Mouse (Mus musculus): Measurements from ENCODE around the gene Ccdc93.

GRCm38 (mm10) chr1:121388312-121388711 lies 42.5 kb upstream of the Ccdc93 start:
- no peak for TF ChIP-seq MEF2A (IDR thresholded peaks at IDR 0.05; ENCODE audit: extremely low read depth, insufficient replicate concordance, low read depth, low read length, poor library complexity, severe bottlenecking)
- no peak for TF ChIP-seq CTCF (IDR thresholded peaks at IDR 0.05 in 2 of 3, conservative IDR thresholded peaks at IDR 0.05 in 1 of 3; ENCODE audit: control insufficient read depth in 1 of 3, insufficient read depth in 1 of 3, low read depth in 2 of 3, low read length in 3 of 3, poor library complexity in 1 of 3, severe bottlenecking in 1 of 3)
- TF ChIP-seq POLR2AphosphoS5 (IDR thresholded peaks at IDR 0.05; ENCODE audit: borderline replicate concordance, low read depth, low read length) = no peak
- TF ChIP-seq ETS1 (IDR thresholded peaks at IDR 0.05; ENCODE audit: low read depth, low read length) = no peak
- no peak for TF ChIP-seq RAD21 (IDR thresholded peaks at IDR 0.05; ENCODE audit: low read depth, low read length)
- no peak for TF ChIP-seq MAFK (IDR thresholded peaks at IDR 0.05; ENCODE audit: borderline replicate concordance, low read depth, low read length)
- TF ChIP-seq ZKSCAN1 (IDR thresholded peaks at IDR 0.05; ENCODE audit: low read depth, low read length) = no peak
- no peak for TF ChIP-seq SIN3A (IDR thresholded peaks at IDR 0.05; ENCODE audit: low read length)
- no peak for TF ChIP-seq BHLHE40 (IDR thresholded peaks at IDR 0.05; ENCODE audit: borderline replicate concordance, low read depth, low read length)
- TF ChIP-seq USF1 (IDR thresholded peaks at IDR 0.05; ENCODE audit: low read depth, low read length) = no peak
- TF ChIP-seq ZC3H11A (IDR thresholded peaks at IDR 0.05; ENCODE audit: low read depth, low read length) = no peak
- no peak for TF ChIP-seq EP300 (IDR thresholded peaks at IDR 0.05; ENCODE audit: low read depth in 1 of 2, low read length in 2 of 2)
